Mouse (Mus musculus): ENCODE data around the gene Prr14. TPM values are rescaled to one million over a fixed set of nuclear protein-coding genes. Genes with fewer than 3 reads are reported as not detected.

The Prr14 gene
- polyA plus RNA-seq, 1 experiment from 2014 or later = 53.4 TPM

GRCm38 (mm10) chr7:127511241-127511640 is 51.8 kb downstream of the Prr14 start:
- Histone ChIP-seq H3K27me3 (ENCODE audit: control insufficient read depth, insufficient read depth, low read length) (no peaks in the 10 kb centered on the region), H3K27ac (replicated peaks; ENCODE audit: low read depth, low read length) (peak overlapping the region; percentile 95; the same call in 1 of the 2 replicates), H3K9me3 (ENCODE audit: control insufficient read depth, low read length) (no peaks in the 10 kb centered on the region), H3K4me2 (ENCODE audit: low read depth, severe bottlenecking) (peak overlapping the region; percentile 39), H3K36me3 (ENCODE audit: control insufficient read depth, insufficient read depth, low read length) (peaks cover 3% of the 10 kb centered on the region; the same call in 1 of the 2 replicates), H3K4me3 (ENCODE audit: low read depth, low read length) (peak overlapping the region; percentile 80), H3K9ac (ENCODE audit: low read length) (peak overlapping the region; percentile 18; the same call in 1 of the 2 replicates), H3K4me1 (ENCODE audit: control insufficient read depth, insufficient read depth, low read length) (peaks cover 6% of the 10 kb centered on the region; the same call in 1 of the 2 replicates)
- 40% methylated on average over 8 of the region's 8 CpGs for WGBS
- DNase-seq (ENCODE audit: low spot score) (no peak), ATAC-seq (ENCODE audit: insufficient number of reproducible peaks, low FRiP score, low TSS enrichment, low read depth) (no peak)

- H3K36me3 ChIP-seq (ENCODE audit: control insufficient read depth, insufficient read depth, low read length) = peaks cover 3% of the 10 kb centered on the region; the same call in 1 of the 2 replicates
- H3K9ac ChIP-seq (ENCODE audit: low read length) = peak within 1 kb of the TSS; percentile 89
- peak; percentile 97 for DNase-seq (ENCODE audit: low spot score)
- ATAC-seq (ENCODE audit: insufficient number of reproducible peaks, low FRiP score, low TSS enrichment, low read depth) = peak; percentile 97
- H3K9me3 ChIP-seq (ENCODE audit: control insufficient read depth, low read length) = no peaks in the 10 kb centered on the region
- H3K27me3 ChIP-seq (ENCODE audit: control insufficient read depth, insufficient read depth, low read length) = no peaks in the 10 kb centered on the region
- peaks cover 6% of the 10 kb centered on the region; the same call in 1 of the 2 replicates for H3K4me1 ChIP-seq (ENCODE audit: control insufficient read depth, insufficient read depth, low read length)
- under 1% methylated on average over 37 of the region's 37 CpGs for WGBS
- peak within 1 kb of the TSS; percentile 95 for H3K27ac ChIP-seq (replicated peaks; ENCODE audit: low read depth, low read length)
- H3K4me2 ChIP-seq (ENCODE audit: low read depth, severe bottlenecking) = peak within 1 kb of the TSS; percentile 39
- peak within 1 kb of the TSS; percentile 80 for H3K4me3 ChIP-seq (ENCODE audit: low read depth, low read length)
Observed at GRCm38 (mm10) chr7:127511808-127512230, 52.4 kb downstream of the Prr14 start, which contains the start of gene Srcap. Srcap (plus strand) TSS chr7:127511983.

- Histone ChIP-seq H3K4me2 (ENCODE audit: low read depth, severe bottlenecking) (peak overlapping the region; percentile 39), H3K4me3 (ENCODE audit: low read depth, low read length) (peak overlapping the region; percentile 80), H3K4me1 (ENCODE audit: control insufficient read depth, insufficient read depth, low read length) (peaks cover 6% of the 10 kb centered on the region; the same call in 1 of the 2 replicates), H3K27ac (replicated peaks; ENCODE audit: low read depth, low read length) (peak overlapping the region; percentile 95), H3K9me3 (ENCODE audit: control insufficient read depth, low read length) (no peaks in the 10 kb centered on the region), H3K27me3 (ENCODE audit: control insufficient read depth, insufficient read depth, low read length) (no peaks in the 10 kb centered on the region), H3K36me3 (ENCODE audit: control insufficient read depth, insufficient read depth, low read length) (peaks cover 7% of the 10 kb centered on the region; the same call in 1 of the 2 replicates), H3K9ac (ENCODE audit: low read length) (peak overlapping the region; percentile 89)
- ATAC-seq (ENCODE audit: insufficient number of reproducible peaks, low FRiP score, low TSS enrichment, low read depth) (peak; percentile 89), DNase-seq (ENCODE audit: low spot score) (peak; percentile 93)
- 0% methylated on average over 62 of the region's 93 CpGs for WGBS
Observed at GRCm38 (mm10) chr7:127512231-127513015, 53.0 kb downstream of the Prr14 start.

- Histone ChIP-seq H3K9ac (ENCODE audit: low read length) (peak overlapping the region; percentile 89; the same call in 1 of the 2 replicates), H3K36me3 (ENCODE audit: control insufficient read depth, insufficient read depth, low read length) (peaks cover 7% of the 10 kb centered on the region; the same call in 1 of the 2 replicates), H3K27me3 (ENCODE audit: control insufficient read depth, insufficient read depth, low read length) (no peaks in the 10 kb centered on the region), H3K4me2 (ENCODE audit: low read depth, severe bottlenecking) (peak overlapping the region; percentile 39), H3K4me3 (ENCODE audit: low read depth, low read length) (peak overlapping the region; percentile 80), H3K27ac (replicated peaks; ENCODE audit: low read depth, low read length) (peak overlapping the region; percentile 95), H3K4me1 (ENCODE audit: control insufficient read depth, insufficient read depth, low read length) (peaks cover 6% of the 10 kb centered on the region; the same call in 1 of the 2 replicates), H3K9me3 (ENCODE audit: control insufficient read depth, low read length) (no peaks in the 10 kb centered on the region)
- ATAC-seq (ENCODE audit: insufficient number of reproducible peaks, low FRiP score, low TSS enrichment, low read depth) (peak; percentile 11; the same call in 1 of the 2 replicates), DNase-seq (ENCODE audit: low spot score) (no peak)
- WGBS = 36% methylated on average over 8 of the region's 8 CpGs
Observed at GRCm38 (mm10) chr7:127513016-127513390, 53.6 kb downstream of the Prr14 start.

GRCm38 (mm10) chr7:127513781-127514180 is 54.4 kb downstream of the Prr14 start:
- 86% methylated on average over 3 of the region's 3 CpGs for WGBS

GRCm38 (mm10) chr7:127515846-127516245 is 56.4 kb downstream of the Prr14 start:
- Histone ChIP-seq H3K4me3 (ENCODE audit: low read depth, low read length) (no peak overlapping the region), H3K4me2 (ENCODE audit: low read depth, severe bottlenecking) (no peak overlapping the region), H3K27me3 (ENCODE audit: control insufficient read depth, insufficient read depth, low read length) (no peaks in the 10 kb centered on the region), H3K27ac (replicated peaks; ENCODE audit: low read depth, low read length) (no peak overlapping the region), H3K36me3 (ENCODE audit: control insufficient read depth, insufficient read depth, low read length) (peaks cover 11% of the 10 kb centered on the region; the same call in 1 of the 2 replicates), H3K4me1 (ENCODE audit: control insufficient read depth, insufficient read depth, low read length) (peaks cover 6% of the 10 kb centered on the region; the same call in 1 of the 2 replicates), H3K9ac (ENCODE audit: low read length) (no peak overlapping the region), H3K9me3 (ENCODE audit: control insufficient read depth, low read length) (no peaks in the 10 kb centered on the region)
- ATAC-seq (ENCODE audit: insufficient number of reproducible peaks, low FRiP score, low TSS enrichment, low read depth) = no peak
- WGBS = 92% methylated on average over 7 of the region's 7 CpGs
- no peak for DNase-seq (ENCODE audit: low spot score)

More at GRCm38 (mm10) chr7:127513781-127514180, 54.4 kb downstream of the Prr14 start:
- no peaks in the 10 kb centered on the region for H3K27me3 ChIP-seq (ENCODE audit: control insufficient read depth, insufficient read depth, low read length)
- H3K9me3 ChIP-seq (ENCODE audit: control insufficient read depth, low read length) = no peaks in the 10 kb centered on the region
- H3K27ac ChIP-seq (replicated peaks; ENCODE audit: low read depth, low read length) = no peak overlapping the region
- 0 out of 2 replicates have a peak overlapping the region, but pooled peaks have one; percentile 80 for H3K4me3 ChIP-seq (ENCODE audit: low read depth, low read length)
- H3K36me3 ChIP-seq (ENCODE audit: control insufficient read depth, insufficient read depth, low read length) = peaks cover 7% of the 10 kb centered on the region; the same call in 1 of the 2 replicates
- no peak overlapping the region for H3K9ac ChIP-seq (ENCODE audit: low read length)
- peak overlapping the region; percentile 21 for H3K4me2 ChIP-seq (ENCODE audit: low read depth, severe bottlenecking)
- peaks cover 6% of the 10 kb centered on the region; the same call in 1 of the 2 replicates for H3K4me1 ChIP-seq (ENCODE audit: control insufficient read depth, insufficient read depth, low read length)
- DNase-seq (ENCODE audit: low spot score) (no peak), ATAC-seq (ENCODE audit: insufficient number of reproducible peaks, low FRiP score, low TSS enrichment, low read depth) (no peak)

GRCm38 (mm10) chr7:127516344-127516743 is 56.9 kb downstream of the Prr14 start:
- WGBS = 98% methylated on average over 6 of the region's 7 CpGs
- Histone ChIP-seq H3K36me3 (ENCODE audit: control insufficient read depth, insufficient read depth, low read length) (peaks cover 15% of the 10 kb centered on the region; the same call in 1 of the 2 replicates), H3K4me3 (ENCODE audit: low read depth, low read length) (no peak overlapping the region), H3K9me3 (ENCODE audit: control insufficient read depth, low read length) (no peaks in the 10 kb centered on the region), H3K9ac (ENCODE audit: low read length) (no peak overlapping the region), H3K27ac (replicated peaks; ENCODE audit: low read depth, low read length) (no peak overlapping the region), H3K4me2 (ENCODE audit: low read depth, severe bottlenecking) (no peak overlapping the region), H3K4me1 (ENCODE audit: control insufficient read depth, insufficient read depth, low read length) (peaks cover 6% of the 10 kb centered on the region; the same call in 1 of the 2 replicates), H3K27me3 (ENCODE audit: control insufficient read depth, insufficient read depth, low read length) (no peaks in the 10 kb centered on the region)
- ATAC-seq (ENCODE audit: insufficient number of reproducible peaks, low FRiP score, low TSS enrichment, low read depth) = no peak
- DNase-seq (ENCODE audit: low spot score) = no peak

- no peak for ATAC-seq (ENCODE audit: insufficient number of reproducible peaks, low FRiP score, low TSS enrichment, low read depth)
- Histone ChIP-seq H3K9ac (ENCODE audit: low read length) (no peak within 1 kb of the TSS), H3K4me2 (ENCODE audit: low read depth, severe bottlenecking) (no peak within 1 kb of the TSS), H3K4me3 (ENCODE audit: low read depth, low read length) (no peak within 1 kb of the TSS), H3K27me3 (ENCODE audit: control insufficient read depth, insufficient read depth, low read length) (no peaks in the 10 kb centered on the region), H3K4me1 (ENCODE audit: control insufficient read depth, insufficient read depth, low read length) (no peaks in the 10 kb centered on the region), H3K27ac (replicated peaks; ENCODE audit: low read depth, low read length) (no peak within 1 kb of the TSS), H3K9me3 (ENCODE audit: control insufficient read depth, low read length) (no peaks in the 10 kb centered on the region), H3K36me3 (ENCODE audit: control insufficient read depth, insufficient read depth, low read length) (peaks cover 30% of the 10 kb centered on the region; the same call in 1 of the 2 replicates)
- WGBS = 96% methylated on average over 3 of the region's 3 CpGs
- DNase-seq (ENCODE audit: low spot score) = no peak
Observed at GRCm38 (mm10) chr7:127519284-127519683, 59.9 kb downstream of the Prr14 start, which contains the start of gene Gm42715. Gm42715 (plus strand) TSS chr7:127519584.

All from limb, embryonic 11.5 days (tissue).